Mouse (Mus musculus): ENCODE measurements at regions not wholly inside any gene's neighbourhood (a gene's known extent, or its start where the extent isn't known, plus 50 kb on each side); places are given as distances from the start of the nearest gene placed in this dataset.

DNA sequence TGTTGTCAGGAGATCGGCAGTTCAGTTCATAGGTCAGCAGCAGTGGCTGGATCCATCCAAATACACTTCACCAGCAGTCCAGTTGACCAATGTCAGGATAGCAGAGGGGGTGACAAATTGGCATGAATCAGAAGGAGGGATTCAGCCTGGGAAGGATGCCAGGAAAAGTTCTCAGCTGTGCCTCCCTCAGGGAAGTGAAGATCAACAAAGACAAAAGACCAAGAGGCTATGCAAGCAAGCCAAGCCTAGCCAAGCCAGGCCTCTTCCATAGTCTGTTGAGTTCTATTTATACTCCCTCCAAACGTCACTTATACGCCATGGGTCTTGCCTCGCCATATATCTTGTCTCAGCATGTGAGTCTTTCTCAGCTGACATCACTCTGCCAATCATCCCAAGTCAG lies 129.9 kb downstream of the Opa1 start:
- TF ChIP-seq POLR2A (IDR thresholded peaks at IDR 0.05; ENCODE audit: insufficient read depth, low read depth, low read length), result no peak
- no peak for TF ChIP-seq CTCF (IDR thresholded peaks at IDR 0.05; ENCODE audit: insufficient read depth, low read depth, low read length)
